Mouse (Mus musculus) heart, adult 18-20 months (tissue): ENCODE measurements at regions not wholly inside any gene's neighbourhood (a gene's known extent, or its start where the extent isn't known, plus 50 kb on each side); places are given as distances from the start of the nearest gene placed in this dataset.

ENCODE experiments used
- DNase-seq, 2 experiments: peaks; one replicate each; pipeline ENCODE4 v3.0.0; 2021 to 2022; ENCODE audit warnings: mixed read lengths in 1 of 2

GRCm38 (mm10) chr9:23025247-23025646 is 197.6 kb upstream of the Bmper start:
- no peak for DNase-seq

GRCm38 (mm10) chr9:23027377-23028313 is 195.2 kb upstream of the Bmper start:
- DNase-seq = peak; percentile 38 to 76

GRCm38 (mm10) chr9:23029421-23029820 is 193.5 kb upstream of the Bmper start:
- DNase-seq = no peak

DNA sequence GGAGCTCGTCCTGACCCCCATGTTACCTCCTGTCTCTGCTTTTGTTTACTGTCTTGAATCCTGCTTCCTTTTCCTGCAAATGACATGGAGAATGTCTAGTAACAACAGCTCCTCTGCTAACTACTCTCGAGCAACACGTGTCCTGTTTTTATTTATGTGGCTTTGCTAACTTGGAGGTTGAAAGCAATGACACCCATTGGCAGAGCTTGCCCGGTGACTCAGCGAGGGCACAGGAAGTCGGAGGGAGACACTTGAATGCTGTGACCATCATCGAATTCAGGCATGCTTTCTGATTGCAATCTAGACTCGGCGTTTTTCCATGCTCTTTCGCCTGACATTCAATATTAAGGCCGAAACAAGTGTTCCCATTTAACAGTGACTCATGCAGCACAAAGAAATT is 192.7 kb upstream of the Bmper start:
- DNase-seq = peak in 1 of 2 experiments; percentile 30

DNA sequence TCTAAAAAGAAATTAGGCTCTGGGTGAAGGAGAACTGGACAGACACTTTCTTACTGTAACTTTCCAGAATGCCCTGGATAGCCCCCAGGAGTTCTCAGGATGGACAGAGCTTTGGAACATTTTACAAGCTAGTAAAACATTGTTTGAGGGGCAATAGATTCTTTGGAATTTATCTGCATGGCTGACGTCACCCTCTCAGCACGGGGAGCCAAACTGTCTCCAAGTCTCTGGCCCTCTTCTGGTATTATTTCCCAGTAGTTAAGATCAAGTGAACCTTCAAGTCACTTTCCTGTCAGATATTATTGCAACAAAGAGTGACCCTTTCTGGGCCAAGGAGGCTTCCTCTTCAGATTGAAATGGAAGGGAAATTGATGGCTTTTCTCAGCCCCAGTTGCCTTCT is 192.3 kb upstream of the Bmper start:
- DNase-seq = peak; percentile 48 to 51

DNA sequence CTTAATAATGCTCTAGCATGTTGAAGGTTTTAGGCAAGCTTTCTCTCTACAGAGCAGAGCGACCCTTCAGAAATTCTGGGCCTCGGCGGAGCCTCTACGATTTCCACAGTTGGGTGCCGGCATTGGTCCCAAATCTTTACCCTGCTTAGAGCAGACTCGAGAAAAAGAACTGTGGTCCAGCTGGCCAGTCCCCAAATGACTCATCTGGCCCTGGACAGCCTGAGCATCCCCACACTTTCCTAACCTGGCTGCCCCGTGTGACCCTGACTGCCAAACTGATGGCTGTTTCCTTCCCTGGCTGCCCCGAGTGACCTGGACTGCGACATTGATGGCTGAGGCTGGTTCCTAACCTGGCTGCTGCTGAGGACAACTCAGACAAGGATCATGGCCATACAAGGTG is 191.0 kb upstream of the Bmper start:
- DNase-seq = peak in 1 of 2 experiments; percentile 39

DNA sequence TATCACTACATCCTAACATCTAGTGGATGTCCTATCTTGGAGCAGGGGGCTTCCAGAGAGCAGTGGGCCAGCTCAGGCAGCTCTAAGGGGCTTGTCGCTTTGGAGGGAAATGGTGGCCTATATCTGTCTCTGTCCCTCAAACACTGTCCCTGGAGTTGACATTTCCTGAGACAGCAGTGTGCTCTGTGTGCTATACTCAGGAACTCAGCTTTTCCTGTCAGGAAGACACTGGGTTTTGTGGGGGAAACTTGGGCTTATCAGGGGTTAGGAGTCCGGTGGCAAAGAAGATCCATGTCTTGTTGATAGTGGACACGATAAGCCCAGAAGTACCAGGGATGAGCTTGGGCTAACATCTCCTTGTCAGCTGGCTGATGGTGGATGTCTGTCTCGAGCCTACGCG is 187.6 kb upstream of the Bmper start:
- DNase-seq = peak in 1 of 2 experiments; percentile 31

DNA sequence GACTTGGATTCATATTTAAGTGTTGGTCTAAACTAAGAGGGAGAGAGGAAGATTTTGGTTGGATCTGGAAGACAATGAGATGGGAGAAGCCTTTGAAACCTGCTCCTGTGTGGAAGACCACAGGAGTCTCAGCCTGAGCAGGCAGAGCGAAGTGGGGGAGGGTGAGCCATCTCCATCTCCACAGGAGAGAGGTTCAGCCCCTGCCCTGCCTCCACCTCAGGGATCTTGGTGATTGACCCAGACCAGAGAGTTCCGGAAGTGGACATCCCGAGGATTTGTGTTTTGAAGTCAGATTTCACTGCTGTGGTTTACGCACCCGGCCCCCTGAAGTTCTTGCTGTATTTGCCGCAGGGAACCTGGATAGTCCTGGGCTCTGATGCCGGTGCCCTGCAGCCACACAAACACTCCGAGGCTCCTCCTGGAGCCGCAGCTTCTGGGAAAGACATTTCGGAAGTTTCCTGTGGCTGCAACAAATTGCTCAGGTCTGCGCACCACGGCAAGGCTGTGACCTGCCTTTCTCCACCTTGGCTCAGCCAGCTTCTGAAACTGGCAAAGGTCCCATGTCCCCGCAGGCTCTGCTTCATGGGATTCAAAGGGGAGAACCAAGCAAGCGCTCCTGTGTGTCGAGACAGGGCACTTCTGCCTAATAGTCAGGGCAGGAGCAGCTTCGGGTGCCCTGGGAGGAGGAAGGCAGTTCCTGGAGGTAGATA is 186.8 kb upstream of the Bmper start:
- DNase-seq = peak; percentile 18 to 30

DNA sequence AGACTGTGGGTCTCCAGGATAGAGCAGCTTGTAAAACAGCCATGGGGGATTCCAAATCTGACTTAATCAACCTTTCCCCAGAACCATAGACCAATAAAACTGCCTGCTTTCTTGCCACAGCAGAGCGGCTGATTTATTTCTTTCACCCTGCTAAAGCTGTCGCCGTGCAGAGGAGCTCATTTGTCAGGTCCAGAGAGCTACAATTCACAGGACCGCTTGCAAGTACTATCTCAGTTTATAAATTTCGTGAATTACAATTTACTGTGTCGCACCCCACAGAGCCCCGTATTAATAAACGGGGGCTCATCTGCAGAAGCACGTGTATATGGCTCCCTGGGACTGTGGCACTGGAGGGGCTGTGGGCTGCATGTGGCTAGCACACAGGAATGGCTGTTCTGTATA is 185.4 kb upstream of the Bmper start:
- DNase-seq = no peak

DNA sequence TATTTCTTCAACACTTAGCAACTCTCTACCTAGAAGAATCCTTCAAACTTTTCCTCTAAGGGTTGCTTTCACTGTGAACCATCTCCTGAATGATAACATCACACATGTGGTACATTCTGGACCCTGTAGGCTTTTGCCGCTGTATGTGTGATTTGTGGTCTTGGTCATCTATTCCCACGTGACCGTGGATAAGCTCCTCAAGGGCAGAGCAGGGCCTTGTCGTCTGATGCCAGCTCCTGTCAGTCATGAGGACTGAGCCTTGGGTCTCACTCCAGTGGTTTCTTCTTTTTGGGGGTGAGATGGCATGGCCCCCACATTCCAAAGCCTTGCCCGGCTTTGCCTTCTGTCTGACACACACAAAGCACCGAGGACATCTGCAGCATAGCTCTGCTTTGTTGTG is 183.3 kb upstream of the Bmper start:
- no peak for DNase-seq

GRCm38 (mm10) chr9:23041025-23041424 is 181.9 kb upstream of the Bmper start:
- no peak for DNase-seq

DNA sequence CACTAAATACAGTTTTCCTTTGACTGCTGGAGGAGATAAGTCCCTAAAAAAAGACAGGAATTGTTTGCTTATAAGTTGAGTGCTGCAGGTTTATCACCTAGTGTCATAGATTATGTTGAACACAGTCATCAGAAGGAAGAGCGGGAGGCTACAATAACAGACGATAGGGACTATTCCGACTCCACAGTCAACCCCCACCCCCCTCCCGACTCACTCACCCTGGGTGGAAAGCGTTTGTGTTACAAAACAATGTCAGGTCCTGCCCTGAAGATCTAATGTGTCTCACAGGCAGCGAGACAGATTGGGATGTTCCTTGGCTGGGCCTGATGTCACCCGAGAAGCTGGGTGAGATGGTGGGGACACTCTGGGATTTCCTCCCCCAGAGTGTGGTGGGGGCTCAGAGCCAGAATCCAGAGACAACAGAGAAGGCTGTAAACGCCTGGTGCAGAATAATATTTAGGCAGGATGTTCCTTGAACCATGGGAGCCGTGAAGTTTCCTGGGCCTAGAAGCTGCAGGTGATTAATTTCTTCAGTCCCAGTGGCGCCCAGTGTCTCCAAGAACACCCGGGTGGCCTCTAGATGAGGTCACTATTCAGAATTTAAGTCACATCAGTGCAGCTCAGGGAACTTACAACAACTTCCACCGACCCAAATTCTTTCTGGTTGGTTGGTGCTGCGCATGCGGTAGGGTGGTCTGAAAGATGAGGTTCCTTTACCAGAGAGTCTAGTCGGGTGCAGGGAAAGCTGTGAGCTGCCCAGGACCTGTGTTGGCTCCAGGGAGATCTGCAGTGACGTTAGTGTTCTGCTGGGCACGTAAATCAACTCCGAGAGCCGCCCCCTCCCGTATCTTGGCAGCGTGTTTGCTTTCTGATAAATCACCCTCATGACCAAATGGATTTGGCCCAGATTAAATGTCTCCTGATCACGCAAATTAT is 181.1 kb upstream of the Bmper start:
- no peak for DNase-seq

DNA sequence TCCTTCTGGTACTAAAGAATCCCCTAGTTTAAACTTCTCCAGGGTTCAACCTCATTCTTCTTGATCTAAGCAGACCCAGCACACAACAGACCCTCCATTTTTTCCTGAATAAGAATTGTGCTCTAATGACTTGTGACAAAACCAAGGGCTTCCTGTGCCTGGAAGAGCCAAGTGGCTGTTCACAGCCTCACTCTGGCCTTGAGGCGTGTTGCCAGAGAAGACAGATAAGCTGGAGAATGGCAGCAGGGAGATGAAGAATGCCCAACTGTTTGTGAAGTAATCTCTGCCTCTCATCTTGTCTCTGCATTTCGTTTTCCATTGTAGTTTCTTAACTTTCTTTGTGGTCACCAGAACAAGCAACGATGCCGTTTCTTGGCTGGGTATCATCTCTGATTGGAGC is 179.9 kb upstream of the Bmper start:
- no peak for DNase-seq

DNA sequence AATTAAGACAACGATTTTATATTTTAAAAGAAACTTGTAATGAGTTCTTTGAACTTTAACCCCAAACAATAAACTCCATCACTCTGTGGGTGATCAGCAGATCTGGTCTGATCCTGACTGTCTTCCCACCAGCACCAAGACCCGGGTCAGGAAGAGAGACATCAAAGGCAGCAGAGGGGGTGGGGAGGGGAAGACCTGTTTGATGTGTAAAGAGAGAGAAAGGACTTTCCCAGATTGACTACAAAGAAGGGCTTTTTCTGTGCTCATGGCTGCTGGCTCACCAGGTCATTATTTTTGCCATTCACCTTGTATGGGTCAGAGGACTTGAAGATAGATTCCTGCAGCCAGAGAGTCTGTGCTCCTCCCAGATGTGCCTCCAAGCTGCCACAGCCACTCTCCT is 177.4 kb upstream of the Bmper start:
- no peak for DNase-seq

- DNase-seq = peak; percentile 43 to 58
These were observed 172.1 kb upstream of the Bmper start for GRCm38 (mm10) chr9:23050751-23051150.

- no peak for DNase-seq
These were observed 163.3 kb upstream of the Bmper start for GRCm38 (mm10) chr9:23059526-23059925.

DNA sequence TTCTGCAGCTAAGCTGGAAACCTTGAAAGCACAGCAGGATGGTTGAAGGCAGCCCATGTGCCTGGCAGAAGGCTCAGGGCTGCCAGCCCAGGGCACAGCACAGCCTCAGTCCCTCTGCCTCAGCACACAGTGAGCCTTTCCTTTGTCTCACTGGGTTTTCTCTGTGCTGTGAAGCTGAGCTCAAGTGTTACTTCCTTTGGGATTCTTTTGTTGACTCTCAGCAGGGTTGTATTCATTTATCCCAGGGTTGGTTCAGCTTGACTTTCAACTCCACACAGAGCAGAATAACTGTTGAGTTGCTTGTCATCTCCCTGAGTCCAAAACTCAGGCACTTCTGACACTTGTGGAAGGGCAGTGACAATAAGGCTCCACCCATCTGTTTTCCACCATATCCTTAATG is 162.3 kb upstream of the Bmper start:
- no peak for DNase-seq

DNA sequence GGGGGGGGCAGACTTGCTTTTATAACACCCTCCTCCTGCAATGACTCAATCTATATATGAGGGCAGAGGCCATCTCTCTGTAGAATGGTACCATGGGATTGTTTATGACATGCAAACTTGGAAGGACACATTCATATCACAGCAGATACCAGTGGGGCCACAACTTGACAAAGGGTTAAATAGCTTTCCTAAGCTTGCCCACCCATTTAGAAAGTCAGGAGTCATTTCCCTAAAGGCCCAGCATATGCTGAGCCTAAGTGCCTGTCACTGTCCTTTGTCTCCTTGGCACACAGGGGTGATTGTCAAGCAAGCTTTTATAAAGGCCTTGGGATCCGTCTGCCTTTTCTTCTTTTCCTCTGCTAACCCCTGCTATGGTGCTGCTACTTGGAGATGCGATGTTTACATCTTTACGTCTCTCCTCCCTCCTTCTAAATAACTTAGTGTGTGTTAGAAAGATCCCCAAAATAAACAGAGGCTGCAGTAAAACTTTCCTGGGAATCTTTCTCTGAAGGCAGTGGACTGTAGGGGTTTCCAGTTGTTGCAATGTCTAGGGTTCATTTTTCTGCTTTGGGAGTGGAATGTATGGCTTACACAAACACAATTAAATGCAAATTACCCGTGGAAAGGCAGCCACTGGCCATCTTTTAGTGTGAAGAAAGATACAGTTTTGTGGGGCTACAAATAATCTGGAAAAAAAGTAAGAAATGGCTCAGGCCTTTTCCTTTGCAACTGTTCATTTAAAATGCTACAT is 161.5 kb upstream of the Bmper start:
- no peak for DNase-seq

DNA sequence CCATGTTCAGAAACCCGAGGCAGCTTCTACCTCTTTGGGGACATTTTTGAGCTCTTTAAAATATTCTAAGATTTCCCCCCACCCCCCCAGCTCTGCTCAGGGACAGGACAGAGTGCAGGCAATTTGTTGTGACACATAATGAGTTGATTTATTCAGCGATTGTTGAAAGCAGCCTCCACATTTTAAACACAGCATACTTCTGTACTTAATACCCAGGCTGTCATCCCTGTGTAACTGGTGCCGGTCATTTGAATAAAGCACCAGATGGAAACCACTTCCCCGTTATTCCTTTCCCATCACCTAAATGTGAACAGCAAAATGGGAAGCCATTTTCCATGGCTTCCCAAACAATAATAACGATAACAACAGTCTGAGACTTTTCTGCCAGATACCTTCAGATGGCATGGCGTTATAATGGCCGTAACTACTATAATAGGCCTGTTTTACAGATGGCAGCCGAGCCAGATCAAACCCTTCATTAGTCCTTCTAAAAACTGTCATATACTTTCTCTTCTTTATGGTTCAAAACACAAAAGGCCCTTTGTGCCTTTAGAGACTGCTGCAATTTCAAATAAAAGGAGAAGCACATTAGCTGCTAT is 160.7 kb upstream of the Bmper start:
- no peak for DNase-seq

DNA sequence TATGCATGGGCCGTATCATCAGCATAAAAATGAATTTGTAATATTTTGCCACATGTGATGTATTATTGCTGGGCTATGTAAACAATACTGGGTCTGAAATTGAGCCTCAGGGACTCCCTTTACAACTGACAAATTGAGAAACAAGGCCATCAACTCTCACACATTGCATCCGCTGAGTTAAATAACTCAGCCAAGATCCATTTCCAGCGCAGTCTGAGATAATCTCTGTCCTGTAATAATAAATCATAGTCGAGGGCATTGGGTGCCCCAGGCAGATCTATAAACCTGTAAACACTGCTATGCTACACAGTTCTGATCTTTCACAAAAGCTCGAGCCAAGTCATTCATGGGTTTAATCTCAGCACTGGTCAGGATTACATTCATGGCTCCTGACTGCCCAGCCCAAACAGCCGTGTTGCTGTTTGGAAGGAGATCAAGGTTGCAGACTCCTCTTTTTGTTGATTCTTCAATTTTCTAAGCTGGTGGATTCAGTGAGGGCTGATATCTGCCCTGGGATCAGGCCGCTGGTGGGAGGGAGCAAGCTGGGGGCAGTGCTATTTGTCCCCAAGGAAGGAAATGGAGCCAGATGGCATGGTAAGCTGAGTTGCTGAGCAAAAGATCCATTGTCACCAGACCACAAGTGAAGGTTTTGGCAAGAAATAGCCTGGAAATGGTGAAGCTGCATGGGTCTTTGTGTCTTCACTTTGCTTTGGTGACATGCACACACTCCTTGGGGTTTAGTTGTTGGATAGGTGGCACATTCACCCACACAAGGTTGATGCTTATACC is 160.0 kb upstream of the Bmper start:
- DNase-seq = no peak
